Mouse (Mus musculus) spleen, postnatal 14 days (tissue): ENCODE measurements around the gene Trappc3.

Experiments
- DNase-seq, 2 experiments: peaks; one replicate each; pipeline ENCODE4 v3.0.0; 2021 to 2022; ENCODE audit warnings: low spot score in 2 of 2

Gene Trappc3

DNA sequence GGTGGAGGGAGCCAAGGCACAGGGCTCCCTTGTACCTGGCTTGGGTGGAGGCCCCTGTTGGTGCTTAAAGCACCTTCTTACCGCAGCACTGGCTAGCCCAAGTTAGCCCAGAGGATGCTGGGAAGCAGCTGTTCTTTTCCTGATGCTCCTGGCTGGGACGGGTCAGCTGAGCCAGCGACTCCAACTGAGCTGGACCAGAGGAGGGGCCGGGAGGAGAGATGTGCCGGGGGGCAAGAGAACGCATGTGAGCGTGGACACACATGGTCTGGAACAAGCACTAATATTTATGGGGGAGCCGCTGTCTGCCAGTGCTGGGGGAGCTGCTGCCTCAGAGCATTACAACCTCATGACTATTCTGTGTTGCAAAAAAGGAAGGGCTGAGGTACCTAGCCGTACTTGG lies 16.8 kb downstream of the Trappc3 start:
- DNase-seq: no peak

DNA sequence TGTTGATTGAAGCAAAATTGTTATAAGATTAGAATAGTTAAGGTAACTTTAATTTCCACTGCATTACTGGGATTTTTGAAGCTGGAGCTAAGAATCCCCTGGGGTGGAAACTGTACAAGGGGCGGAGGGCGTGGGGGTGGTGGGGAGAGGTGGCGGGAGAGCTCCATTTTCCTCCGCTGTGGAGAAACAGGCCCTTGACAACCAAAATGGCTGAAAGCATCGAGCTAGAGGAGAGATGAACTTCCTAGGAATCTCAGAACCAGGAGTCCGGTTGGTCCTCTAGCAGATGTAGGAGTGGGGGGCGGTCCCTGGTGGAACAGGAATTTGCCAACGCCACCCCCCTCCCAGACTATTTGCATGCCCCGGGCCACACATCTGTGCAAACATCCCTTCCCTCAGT lies 19.6 kb downstream of the Trappc3 start:
- DNase-seq: no peak

DNA sequence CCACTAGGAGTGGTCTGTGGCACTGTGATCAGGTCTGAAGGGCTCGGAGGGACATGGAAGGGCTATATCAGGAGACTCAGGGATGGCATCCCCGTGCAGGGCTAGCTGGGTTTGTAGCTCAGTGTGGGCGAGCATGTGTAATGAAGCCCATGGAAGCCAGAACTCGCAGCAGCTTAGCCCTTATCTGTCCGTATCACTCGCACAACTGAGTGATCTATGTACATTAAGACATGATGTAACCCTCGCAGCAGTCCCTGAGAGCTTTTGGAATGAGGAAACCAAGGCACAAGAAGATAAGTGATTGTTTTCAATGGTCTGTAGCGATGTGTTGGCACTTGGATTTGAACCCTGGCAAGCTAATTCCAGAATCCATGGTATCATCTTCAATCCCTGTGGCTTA lies 21.5 kb downstream of the Trappc3 start:
- DNase-seq: no peak

DNA sequence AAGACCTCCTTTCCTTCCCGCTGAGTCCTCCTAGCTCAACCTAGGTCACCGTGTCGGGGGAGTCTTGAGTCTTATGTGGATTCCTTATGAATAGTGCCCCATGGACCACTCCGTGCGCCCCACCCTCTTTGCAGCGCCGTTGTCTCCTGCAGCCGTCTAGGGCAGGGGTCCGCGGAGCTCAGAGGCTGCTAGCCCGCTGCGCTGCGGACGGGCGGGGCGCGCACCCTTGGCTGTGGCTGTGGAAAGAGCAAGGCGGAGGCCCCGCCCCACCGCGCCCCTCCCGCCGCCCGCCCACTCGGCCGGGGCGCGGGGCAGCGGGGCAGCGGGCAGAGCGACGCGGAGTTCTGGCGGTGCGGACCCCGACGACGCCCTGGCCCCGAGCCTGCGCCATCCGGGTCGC lies 24.4 kb downstream of the Trappc3 start, which contains the start of gene Col8a2:
Gene Col8a2 (plus strand): TSS at position 302 of the 400 bp plus-strand sequence.
- DNase-seq: no peak

DNA sequence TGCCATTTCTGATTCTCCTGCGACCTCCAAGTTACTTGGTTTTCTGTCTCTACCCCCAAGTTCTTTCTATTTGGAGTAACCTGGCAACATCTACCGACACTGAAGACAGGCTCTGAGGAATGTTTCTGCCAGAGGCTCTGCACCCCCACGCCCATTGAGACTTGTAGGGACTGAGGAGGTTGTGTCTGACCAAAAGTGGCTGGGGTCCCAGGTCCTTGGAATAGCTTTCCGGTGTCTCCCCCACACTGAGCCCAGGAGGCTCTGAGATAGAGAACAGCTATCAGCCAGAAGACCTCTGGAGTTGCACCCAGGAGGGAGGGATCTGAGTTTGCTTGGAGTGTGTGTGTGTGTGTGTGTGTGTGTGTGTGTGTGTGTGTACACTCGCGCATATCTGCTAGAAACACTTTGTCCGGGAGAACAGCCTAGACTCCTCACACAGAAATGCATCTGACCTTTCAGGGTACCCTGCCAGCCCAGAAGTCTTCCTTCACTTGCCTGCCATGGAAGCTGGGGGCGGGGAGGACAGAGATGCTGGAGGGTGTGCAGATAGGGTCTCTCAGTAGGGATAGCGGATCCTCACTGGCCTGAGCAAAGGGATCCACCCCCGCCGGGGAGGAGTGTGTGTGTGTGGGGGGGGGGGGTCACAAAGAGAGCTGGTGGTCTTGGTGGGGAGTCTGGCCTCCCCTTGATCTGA lies 25.3 kb downstream of the Trappc3 start:
- no peak for DNase-seq

DNA sequence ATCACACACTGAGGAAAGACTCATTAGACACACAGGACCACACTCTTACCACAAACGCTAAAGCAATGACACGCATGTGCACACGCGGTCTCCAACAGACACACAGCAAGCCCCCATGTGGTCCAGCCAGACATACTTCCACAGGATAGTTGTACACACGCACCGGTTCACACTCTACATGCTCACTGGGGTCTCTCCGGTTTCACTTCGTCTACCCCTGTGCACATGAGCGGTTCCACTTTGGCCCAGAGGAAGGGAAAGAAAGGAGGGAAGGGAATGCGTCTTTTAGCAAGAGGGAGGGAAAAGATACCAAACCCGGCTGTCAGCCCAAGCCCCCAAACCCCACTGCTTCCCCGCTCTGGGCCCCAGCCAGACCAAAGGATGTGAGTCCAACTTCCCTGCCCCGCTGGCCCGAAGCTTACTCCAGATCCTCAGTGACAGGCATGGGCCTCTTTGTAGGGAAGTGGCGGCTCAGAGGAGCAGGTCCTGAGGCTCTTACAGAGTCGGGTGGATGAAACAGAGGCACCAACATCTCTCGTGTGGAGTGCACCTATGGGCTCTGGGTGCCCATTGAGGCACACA lies 26.1 kb downstream of the Trappc3 start:
- DNase-seq: no peak

DNA sequence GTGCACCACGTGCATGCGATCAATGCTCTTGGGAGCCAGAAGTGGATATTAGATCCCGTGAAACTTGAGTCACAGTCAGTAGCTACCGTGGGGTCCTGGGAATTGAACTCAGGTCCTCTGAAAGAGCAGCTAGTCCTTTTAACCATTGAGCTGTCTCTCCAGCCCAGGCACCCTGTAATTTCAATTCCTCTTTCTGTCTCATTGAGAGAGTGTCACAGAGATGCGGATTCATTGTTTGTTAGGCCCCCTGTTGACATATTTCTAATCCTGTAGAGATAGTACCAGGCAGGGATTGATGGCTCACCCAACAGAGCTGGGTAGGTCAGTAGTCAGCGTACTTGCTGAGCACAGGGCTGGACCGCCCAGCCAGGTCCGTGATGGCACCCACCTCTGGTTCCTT lies 28.2 kb downstream of the Trappc3 start:
- DNase-seq: no peak

DNA sequence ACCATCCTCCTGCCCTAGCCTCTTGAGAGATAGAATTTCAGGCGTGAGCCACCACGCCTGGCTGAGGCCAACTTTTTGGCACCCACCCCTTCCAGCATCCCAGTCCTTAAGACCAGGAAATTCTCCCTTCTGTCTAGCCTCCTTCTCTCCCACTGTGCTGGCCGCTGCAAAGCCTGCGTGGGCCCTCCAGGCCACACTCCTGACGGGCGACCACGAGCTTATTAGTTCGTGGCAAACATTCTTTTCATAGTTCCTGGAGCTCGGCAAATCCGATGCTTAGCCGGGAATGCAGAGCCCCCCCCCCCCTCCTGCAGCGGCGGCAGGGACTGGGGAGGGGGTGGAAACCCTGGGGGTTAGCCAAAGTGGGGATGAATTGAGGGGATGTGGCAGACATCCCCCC lies 29.1 kb downstream of the Trappc3 start:
- no peak for DNase-seq

DNA sequence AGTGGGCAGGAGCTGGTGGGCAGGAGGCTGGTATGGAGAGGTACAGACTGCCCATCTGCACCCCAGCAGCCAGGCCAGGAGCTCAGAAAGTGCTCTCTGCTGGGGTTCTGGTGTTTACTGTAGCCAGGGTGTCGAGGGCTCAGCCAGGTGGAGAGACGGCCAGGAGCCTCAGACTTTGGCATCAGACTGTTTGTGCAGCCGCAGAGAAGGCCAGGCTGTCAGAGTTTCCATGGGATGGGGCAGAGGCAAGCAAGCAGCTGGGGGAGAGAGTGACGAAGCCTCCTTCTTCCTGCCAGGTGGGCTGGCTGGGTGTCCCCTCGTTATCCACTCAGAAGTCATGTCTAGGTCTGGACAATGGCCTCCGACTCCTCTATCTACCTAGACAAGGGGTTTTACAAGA lies 33.0 kb downstream of the Trappc3 start:
- no peak for DNase-seq

DNA sequence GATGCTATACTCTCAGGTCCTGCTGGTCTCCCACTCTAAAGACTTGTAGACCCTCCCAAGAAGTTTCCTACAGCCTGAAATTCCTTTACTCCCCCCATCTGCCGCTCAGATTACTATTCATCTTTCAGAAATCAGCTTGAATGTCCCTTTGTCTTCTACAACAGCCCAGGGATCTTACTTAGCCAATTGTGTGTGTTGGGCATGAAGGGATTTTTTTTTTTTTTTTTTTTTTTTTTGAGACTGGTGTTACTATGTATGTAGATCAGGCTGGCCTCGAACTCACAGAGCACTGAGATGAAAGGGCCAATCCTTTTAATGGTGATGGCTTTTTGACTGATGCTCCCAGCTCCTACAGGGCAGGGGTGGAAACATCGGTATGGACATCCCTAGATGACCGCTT lies 33.8 kb downstream of the Trappc3 start:
- DNase-seq: no peak

DNA sequence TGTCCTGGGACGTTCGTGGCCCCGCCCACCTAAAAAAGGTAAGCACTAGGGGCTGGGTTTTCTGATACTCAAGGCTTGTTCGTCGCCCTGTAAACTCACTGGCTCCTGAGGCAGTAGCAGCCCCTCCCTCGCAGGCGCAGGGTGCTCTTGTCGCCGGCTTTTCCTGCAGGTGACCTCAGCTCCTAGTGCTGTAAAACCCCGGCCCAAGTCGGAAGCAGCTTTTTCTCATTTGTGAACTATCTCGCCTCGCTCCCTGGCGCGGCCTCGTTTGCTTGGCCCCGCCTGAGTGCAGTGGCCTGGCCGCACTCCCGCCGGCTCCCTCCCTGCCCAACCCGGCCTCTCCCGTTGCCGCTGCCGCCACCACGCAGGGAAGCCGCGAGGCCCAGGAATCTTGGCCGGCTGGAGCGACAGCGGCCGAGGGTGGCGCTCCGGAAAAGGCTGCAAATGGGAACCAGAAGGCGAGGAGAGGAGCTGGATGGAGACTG lies 34.5 kb downstream of the Trappc3 start:
- no peak for DNase-seq

DNA sequence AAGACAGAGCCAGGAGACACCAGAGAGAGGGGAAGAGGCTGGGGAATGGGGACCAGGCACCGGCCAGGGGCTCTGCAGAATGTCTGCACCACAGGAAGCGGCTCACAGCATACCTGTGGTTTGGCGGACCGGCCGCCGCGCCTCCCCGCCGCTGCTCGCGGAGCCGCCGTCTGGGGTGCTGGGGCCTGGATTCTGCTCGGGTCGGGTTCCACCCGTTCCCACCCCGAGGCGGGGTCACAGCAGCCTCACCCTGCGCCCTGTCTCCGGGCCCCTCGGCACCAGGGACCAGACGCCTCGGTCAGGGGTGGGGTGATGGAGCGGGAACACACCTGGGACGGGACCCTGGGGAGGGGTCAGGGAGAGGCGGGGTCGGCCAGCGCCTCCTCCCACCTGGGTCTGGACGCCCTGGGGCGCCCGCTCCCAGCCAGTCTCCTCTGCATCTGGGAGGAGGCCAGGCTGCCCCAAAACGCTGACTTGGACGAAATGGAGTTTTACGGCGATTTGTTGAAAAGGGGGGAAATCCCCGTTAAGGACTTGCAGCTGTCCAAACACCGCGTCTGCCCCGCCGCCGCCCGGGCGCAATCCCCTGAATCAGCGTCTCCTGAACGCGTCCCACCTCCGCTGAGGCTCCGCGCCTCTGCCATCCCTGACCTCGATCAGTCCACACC lies 38.9 kb downstream of the Trappc3 start:
- DNase-seq: no peak

DNA sequence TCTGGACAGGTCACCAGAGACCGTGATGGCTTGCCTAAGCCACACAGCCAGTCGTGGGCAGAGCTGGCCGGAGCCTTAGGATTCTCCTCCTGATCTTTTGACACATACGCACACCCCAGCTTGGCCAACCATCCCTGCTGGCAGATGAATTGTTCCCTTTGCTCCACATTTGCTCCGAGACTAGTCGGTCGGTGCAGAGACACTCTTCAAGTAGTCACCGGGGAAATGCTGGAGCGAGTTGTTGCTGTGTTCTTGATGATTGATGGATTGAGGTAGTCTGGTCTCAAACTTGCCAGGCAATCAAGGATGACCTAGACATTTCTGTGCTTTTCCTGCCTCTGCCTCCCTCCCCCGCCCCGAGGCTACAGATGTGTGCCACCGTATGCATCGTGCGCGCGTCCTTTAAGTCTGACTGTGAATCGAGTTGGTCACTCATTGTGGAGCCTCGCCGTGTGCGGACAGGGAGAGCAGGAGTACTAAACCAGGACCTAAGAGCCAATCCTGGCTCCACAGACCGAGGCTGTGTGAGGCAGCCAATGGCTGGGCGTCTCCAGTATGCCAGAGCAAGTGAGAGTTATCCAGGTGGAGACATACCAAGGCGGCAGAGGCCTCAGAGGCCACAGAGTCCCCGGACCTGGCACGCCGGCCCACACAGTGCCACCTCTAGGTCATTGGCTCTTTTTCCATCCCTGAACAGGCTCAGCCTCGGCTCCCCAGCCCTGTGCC lies 39.6 kb downstream of the Trappc3 start:
- DNase-seq: no peak

DNA sequence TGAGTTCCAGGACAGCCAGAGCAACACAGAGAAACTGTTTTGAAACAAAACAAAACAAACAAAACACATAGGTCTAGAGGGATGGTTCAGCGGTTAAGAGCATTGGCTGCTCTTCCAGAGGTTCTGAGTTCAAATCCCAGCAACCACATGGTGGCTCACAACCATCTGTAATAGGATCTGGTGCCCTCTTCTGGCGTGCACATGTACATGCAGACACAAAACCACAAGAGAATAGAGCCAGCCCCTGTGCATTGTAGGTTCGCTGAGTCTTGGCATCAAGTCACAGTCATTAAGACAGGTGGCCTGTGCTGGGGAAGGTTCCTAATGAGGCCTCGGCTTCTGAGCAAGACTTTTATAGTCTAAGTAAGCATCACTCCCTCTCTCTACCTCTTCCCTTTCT lies 41.8 kb downstream of the Trappc3 start:
- no peak for DNase-seq

DNA sequence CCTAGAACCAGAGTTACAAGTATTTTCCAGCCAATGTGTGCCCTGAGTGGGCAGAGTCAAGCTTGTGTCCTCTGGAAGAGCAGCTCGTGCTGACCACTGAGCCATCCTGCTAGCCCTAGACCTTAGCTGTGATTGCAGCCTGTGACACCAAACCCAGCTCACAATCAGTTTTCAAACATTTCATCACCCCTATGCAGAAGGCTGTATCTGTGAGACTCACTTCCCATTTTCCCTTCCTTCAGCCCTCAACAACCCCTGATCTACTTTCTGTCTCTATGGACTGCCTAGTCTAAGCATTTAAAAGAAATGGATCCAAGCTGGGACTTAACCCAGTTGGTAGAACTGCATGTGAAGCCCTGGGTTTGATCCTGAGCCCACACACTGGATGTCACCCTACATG lies 43.3 kb downstream of the Trappc3 start:
- DNase-seq: no peak

DNA sequence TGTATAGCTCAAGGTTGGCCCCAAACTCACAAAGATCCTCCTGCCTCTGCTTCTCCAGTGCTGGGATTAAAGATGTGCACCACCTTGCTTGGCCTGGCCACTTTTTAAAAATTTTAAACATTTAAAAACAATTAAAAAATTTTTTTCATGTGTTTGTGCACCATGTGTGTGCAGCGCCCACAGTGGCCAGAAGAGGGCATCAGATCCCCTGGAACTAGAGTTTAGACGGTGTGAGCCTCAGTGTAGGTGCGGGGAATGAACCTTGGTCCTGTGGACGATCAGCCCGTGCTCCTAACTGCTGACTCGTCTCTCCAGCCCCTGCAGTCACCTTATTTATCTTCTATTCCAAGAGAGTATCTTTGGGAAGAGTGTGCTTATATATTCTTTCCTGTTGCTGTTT lies 43.9 kb downstream of the Trappc3 start:
- DNase-seq: no peak

DNA sequence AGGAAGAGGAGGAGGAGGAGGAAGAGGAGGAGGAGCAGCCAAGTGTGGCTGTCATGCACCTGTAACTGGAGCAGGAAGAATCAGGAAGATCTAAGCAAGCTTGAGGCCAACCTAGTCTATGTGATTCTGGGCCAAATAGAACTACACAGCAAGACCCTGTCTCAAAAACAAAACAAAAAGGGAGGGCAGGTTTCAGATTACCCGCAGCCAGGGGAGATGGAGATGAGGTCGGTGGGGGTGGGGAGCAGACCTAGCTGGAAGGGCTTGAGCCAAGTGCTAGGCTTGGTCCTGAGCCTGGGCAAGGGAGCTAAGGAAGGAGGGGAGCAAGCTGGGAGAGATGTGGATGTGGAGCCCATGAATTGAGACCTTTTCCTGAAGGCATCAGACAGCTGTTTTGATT lies 44.7 kb downstream of the Trappc3 start:
- DNase-seq: no peak

DNA sequence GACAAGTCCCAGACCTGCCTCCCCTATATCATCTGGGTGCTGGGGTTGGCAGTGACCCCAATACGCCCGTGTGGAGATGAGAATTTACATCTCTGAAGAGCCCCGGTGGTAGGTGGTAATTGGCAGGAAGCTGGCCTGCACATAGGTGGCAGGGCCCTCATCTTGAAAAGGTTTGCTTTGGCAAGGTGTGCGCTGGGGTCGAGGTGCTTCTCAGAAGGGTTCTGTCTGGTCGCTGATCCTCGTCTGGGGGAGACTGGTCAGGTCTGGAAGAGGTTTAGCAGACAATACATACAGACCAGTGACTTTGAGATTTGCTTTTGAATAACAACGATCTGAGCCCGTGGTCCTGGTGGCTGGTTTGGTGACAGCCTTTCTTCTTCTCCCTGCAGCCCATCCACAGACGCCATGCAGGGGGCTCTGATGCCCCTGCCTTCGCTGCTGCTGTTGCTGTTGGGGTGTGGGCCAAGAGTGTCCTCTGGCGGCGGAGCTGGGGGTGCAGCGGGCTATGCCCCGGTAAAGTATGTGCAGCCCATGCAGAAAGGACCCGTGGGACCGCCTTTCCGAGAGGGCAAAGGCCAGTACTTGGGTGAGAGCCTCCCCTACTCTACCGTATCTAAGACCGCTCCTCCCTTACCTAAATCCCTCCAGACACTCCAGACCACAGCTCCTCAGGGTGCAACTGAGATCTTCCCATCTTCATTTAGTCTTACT lies 47.2 kb downstream of the Trappc3 start:
- DNase-seq: no peak

DNA sequence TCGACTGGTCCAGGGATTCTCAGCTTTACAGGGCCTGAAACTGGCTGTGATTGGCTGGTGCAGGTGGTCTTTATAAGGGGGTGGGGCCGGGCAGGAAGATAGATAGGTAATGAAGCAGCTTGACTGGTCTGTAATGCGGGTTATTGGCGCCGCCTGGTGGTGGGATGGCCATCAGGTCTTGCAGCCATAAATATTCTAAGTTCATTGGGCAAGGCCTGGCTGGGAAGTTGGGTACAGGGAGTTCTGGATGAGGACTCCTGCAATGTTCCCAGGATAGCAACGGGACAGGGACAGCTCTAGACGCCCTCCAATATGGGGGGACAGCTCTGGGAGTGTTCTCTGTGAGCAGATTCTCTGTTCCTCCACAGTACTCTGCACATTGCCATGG lies 47.8 kb downstream of the Trappc3 start:
- DNase-seq: peak; percentile 58 to 76

DNA sequence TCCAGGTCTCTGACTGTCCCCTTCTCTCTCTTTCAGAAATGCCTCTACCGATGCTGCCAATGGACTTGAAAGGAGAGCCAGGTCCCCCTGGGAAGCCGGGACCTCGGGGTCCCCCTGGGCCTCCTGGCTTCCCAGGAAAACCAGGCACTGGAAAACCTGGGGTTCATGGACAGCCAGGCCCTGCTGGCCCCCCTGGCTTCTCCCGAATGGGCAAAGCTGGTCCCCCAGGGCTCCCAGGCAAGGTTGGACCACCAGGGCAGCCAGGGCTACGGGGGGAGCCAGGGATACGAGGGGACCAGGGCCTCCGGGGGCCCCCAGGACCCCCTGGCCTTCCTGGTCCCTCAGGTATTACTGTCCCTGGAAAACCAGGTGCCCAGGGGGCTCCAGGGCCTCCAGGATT lies 48.2 kb downstream of the Trappc3 start:
- DNase-seq: no peak

DNA sequence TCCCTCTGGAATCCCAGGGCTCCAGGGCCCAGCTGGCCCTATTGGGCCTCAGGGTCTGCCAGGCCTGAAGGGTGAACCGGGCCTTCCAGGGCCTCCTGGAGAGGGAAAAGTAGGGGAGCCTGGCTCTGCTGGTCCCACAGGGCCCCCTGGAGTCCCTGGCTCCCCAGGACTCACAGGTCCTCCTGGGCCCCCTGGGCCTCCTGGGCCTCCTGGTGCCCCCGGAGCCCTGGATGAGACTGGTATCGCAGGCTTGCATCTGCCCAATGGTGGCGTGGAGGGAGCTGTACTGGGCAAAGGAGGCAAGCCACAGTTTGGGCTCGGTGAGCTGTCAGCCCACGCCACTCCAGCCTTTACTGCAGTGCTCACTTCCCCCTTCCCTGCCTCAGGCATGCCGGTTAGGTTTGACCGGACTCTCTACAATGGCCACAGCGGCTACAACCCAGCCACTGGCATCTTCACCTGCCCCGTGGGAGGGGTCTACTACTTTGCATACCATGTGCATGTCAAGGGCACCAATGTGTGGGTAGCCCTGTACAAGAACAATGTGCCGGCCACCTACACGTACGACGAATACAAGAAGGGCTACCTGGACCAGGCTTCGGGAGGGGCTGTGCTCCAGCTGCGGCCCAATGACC lies 49.6 kb downstream of the Trappc3 start:
- DNase-seq: no peak
